Mouse (Mus musculus) gastrocnemius, postnatal 14 days (tissue): ENCODE data around the gene Sucla2. TPM values are rescaled to one million over a fixed set of nuclear protein-coding genes. Genes with fewer than 3 reads are reported as not detected.
"Not testable (repeated sequence)": the region's sequence is repeated elsewhere in the genome, so short reads cannot be mapped to it uniquely, and the experiment has no call there.

ENCODE experiments used
- DNase-seq: peaks from one replicate; pipeline ENCODE4 v3.0.0; 2021; ENCODE audit warnings: mixed read lengths
- intact Hi-C: fragments of 180-260 bp; cut with DNase I; formaldehyde crosslinking; loops from one replicate; pipeline ENCODE4 v1.15.1; 2025; ENCODE audit warnings: low total_unique reads
- total RNA-seq, 2 experiments: library from RNA; stranded (reverse); gene quantifications; 2 replicates each; pipeline ENCODE4 v1.2.3; 2021

Gene Sucla2
- total RNA-seq, 2 experiments from 2014 or later: 474 to 606 TPM

GRCm38 (mm10) chr14:73507702-73508376 lies 17.3 kb upstream of the Sucla2 start:
- DNase-seq: no peak
- intact Hi-C loops: no loop called here

DNA sequence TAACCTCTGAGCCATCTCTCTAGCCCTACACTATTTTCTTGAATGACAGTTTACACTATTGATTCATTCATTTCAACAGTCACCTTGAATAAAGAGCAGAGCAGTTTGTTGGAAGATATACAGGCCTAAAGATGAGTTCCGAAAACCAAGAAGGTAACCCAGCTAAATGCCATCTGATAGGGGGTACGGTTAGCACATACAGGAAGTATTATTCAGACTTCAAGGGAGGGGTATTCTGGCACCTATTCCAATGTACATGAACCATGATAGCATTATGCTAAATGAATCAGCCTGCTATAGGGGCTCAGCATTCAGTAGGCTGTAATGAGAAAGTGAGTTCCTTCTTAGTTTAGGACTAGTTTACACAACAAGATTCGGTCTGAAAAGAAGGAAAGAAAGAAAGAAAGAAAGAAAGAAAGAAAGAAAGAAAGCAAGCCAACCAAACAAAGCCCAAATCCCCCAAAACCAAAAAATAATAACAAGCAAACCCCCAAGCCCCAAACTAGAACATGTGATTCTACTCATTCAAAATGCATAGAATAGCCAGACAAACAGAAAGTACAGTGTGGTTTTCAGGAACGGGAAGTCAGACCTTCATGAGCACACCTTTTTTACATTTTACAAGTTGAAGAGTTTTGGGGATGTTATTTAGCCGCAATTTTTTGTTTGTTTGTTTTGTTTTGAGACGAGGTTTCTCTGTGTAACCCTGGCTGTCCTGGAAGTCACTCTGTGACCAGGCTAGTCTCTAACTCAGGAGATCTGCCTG lies 16.3 kb upstream of the Sucla2 start:
- DNase-seq: no peak
- intact Hi-C loops: no loop called here

DNA sequence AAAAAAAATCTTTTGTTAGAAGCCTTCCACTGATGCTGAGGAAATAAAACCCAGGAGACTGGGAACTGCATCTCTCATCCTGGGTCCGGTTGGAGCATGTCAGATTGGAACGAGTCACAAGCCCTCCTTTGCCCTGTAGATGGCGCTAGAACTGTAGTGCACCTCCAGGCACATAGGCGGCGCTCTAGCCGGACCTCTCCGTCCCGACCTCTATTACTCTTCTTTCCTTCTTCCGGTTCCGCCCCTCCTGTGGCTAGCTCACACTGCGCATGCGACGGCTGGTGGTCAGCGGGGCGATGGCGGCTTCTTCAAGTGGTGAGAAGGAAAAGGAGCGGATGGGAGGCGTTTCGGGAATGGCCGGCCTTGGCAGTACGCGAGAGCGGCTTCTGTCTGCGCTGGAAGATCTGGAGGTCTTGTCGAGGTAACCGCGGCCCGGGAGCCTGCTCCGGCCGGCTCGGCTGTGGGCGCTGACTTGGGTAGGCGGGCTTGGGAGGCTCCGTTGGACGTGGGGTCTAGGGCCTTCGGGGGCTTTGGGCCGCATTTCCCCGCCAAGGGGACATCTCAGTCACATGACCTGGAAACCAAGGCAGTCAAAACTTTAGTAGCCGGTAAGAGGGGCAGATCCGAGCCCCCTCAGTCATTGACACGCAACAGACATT lies 15.2 kb upstream of the Sucla2 start, which contains the start of gene Med4:
Gene Med4, plus strand, starts transcription at position 261 of the 659 bp plus-strand sequence.
- peak; percentile 94 for DNase-seq
- intact Hi-C loops: no loop called here

DNA sequence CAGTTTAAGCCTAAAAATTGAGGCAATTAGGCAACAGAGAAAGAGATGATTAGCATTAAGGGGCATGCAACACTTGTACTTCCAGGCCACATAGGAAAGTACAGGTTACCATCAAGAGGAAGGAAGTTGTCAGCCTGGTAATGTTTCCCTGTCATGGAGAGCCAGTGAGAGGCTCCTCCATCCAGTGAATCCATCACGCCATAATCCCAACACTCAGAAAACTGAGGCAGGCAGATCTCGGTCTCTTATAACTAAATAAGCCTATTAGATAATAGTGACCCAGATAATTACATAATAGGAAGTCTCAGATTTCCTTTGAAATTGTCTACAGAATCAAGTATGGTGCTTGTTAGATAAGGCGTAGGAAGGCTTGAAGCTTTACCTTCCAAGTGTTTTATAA lies 983 bp upstream of the Sucla2 start:
- intact Hi-C loops: no loop called here
- DNase-seq: no peak

DNA sequence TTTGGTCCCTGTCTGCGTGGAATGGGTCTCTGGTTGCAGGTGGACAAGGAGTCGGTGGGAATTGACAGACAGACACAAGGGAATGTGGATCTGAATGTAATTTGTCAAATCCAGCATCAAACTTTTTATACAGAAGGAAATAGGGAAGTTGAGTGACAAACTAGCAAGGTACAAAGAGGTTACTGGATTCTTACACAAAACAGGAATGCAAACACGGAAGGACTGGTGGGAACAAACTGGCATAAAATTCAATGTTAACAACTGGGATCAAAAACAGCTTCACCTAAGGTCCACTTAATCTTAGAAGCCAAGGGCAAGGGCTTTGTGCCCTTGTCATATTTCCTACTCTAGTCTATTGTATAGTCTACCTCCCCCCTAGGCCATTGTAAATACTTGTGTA lies 3.5 kb downstream of the Sucla2 start:
- intact Hi-C loops, DNase-seq: not testable (repeated sequence)

- no peak for DNase-seq
- intact Hi-C loops: no loop called here
Measured at GRCm38 (mm10) chr14:73533755-73534465, 8.8 kb downstream of the Sucla2 start.

- no peak for DNase-seq
- intact Hi-C loops: no loop called here
Measured at GRCm38 (mm10) chr14:73535641-73536040, 10.5 kb downstream of the Sucla2 start.

DNA sequence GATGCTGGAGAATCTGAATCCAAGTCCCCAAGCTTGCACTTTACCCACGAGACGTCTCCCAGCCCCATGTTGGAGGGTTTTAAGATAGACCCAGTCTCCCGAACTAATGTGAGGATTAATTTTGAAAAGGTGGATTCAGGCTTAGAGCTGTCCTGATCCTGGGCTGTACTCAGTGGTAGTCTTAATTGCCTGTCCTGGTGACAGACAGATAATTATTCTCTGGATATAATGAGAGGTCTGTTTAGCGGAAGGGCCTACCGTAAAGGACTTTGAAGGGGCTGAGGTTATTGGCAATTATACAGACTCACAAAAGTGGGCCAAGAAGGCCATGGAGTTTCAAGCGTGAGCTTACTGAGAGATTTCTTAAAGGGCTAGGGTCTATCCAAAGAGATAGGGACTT lies 18.7 kb downstream of the Sucla2 start:
- DNase-seq: no peak
- intact Hi-C loops: no loop called here

DNA sequence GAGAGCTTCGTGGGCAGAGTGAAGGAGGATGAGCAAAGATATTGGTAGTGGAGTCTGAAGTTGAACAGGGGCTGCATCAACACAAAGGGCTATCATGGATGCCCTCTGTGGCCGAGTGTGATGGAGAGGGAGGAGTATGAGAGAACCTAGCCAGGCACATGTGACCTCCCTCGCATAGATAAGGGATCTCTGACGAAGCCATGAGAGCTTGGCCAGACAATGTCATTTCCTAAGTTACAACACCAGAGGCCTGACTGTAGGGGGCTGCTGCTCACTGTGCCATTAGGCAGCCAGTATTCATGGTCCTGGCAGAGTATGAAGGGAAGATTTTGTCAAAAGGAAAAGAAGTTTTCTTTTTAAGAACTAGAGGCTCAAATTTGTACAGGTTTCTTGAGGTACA lies 21.9 kb downstream of the Sucla2 start:
- DNase-seq: no peak
- intact Hi-C loops: no loop called here

- intact Hi-C loops: no loop called here
Measured at GRCm38 (mm10) chr14:73548051-73548450, 22.9 kb downstream of the Sucla2 start, which contains the start of gene Nudt15. Nudt15 (minus strand) TSS chr14:73548242.

DNA sequence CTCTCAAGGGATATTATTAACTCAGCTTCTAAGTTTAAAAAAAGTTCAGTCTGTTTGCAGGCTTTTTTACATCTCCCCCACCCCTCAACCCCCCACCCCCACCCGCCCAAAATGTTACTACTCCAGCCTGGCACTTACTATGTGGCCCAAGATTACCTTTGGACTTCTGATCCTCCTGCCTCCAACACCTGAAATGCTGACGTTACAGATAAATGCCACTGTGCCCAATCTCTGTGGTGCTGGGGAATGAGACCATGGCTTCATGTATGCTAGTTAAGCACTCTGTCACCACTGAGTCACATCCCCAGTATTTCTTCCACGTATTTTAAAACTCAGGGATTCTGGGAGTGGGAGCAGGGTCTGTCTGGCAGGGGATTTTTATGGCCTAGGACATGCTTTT lies 25.2 kb downstream of the Sucla2 start:
- intact Hi-C loops: no loop called here
- DNase-seq: no peak

More at GRCm38 (mm10) chr14:73548051-73548450, 22.9 kb downstream of the Sucla2 start, which contains the start of gene Nudt15:
- DNase-seq: no peak

GRCm38 (mm10) chr14:73550732-73551131 lies 25.6 kb downstream of the Sucla2 start:
- no peak for DNase-seq
- intact Hi-C loops: no loop called here

GRCm38 (mm10) chr14:73551164-73551563 lies 26.0 kb downstream of the Sucla2 start:
- no peak for DNase-seq
- intact Hi-C loops: no loop called here

DNA sequence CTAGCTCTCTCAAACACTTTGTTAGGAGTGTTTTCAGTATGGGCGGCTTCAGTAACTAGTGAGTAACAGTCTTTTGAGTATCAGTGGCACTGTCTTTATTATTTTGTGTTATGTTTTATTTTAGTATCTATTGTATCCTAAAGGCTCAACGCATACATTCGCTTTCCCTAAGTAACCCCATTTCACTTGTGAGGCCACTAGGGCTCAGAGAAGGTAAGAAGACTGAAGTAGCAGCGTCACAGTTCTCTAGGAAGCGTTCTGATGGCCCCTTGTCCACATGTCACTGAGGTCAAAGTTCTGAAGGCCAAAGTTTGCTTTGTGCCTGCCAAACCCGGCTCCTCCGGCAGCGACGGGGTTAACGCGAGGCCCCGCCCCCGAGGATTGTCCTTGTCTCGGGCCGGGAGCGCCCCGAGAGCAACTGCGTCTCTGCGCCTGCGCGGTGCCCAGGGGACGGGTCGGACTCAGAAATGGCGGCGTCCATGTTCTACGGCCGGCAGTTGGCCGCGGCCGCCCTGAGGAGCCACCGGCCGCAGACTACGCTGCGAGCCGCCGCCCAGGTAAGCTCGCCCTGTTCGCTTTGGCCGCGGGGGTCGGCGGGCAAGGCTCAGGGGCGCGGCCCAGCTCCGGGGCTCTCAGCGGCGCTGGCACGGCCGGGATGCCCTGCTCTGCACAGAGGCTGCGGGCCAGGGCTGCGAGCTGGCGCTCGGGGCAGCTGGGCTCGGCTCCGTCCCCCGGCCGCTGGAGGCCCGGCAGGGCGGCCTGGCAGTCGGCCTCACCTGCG lies 27.4 kb downstream of the Sucla2 start:
- DNase-seq: peak; percentile 98
- intact Hi-C loops: no loop called here

GRCm38 (mm10) chr14:73553122-73553696 lies 28.1 kb downstream of the Sucla2 start:
- DNase-seq: no peak
- intact Hi-C loops: no loop called here

GRCm38 (mm10) chr14:73569831-73570230 lies 44.7 kb downstream of the Sucla2 start:
- DNase-seq, intact Hi-C loops: not testable (repeated sequence)

DNA sequence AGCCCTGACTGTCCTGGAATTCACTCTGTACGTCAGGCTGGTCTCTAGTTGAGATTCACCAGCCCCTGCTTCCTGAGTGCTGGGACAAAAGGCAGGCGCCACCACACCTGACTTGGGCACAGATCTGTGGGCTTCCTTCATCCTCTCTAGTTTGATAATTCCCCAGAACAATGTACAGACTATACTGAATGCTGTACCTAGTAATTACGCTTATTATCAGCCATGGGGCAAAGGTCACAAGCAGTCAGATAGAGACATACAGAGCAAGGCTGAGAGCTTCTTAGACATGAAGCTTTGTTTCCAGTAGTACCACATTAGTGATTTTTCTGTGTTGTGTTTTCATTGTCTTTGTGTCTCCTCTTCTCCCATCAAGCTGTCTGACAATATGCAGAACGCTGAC lies 46.0 kb downstream of the Sucla2 start:
- intact Hi-C loops: no loop called here
- DNase-seq: no peak

DNA sequence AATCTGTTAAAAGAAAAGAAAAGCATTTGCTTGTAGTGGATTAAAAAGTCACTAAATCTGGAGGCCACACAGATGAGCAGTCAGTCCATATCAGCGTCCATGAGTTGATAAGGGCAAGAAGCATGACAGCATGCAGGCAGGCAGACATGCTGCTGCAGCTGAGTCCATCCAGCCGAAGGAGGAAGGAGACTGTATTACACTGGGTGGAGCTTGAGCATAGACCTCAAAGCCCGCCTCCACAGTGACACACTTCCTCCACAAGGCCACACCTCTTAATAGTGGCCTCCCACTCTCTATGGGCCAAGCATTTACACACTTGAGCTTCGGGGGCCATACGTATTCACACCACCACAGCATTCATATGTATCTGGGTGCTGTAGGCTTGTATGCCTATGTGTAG lies 48.9 kb downstream of the Sucla2 start:
- DNase-seq: no peak
- intact Hi-C loops: no loop called here

DNA sequence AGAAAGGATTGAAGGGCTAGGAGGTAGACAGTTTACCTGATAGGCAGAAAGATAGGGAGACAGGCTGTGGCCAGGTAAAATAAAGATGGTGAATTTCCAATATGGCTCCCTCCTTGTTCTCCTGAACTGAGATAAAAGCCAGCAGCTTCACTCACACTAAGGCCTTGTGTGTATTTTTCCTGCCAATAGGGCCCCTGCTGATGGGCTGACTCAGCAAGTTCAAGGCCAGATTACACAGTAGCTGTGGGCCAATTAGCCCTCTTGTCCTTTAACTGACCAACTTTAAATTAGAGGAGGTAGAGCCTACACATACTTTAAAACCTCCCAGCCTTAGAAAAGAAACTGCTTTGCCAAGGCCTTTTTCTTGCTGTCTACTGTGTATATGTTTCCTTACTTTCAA lies 51.2 kb downstream of the Sucla2 start:
- DNase-seq: no peak
- intact Hi-C loops: no loop called here
